Comparison of ENCODE assay signal across 9 mouse cellular contexts in the genomic region with DNA sequence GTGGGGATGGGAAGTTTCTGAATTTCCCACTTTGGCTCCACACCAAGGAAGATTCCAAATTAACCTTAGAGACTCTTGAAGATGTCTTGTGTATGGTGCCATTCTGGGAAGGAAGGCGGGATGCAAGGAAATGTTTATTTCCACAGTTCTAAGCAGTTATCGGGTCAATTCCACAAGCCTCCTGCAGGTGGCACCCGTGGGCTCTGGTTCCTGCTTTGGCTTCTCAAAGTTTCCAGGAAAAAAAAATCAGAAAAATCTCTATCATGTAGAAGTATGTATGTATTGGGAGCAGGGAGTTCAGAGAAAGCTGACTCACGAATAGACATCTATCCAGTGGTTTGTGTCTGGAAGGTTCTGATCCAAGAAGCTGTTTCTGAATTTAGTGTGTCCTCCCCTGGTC. TPM values are rescaled to one million over a fixed set of nuclear protein-coding genes. Genes with fewer than 3 reads are reported as not detected.
DNase-seq lines count a peak whose midpoint lies in the region; ATAC-seq and TF ChIP-seq lines count a peak whose summit lies in the region.
"Had no signal": no experiment of that assay in that cellular context is flagged by ENCODE, and none has a peak within 500 bp of the region (broad histone marks: within the 10 kb centered on the region; RNA-seq: fewer than 3 reads in every experiment).

No protein-coding gene starts in this region.

- H3K36me3 ChIP-seq in E14TG2a.4 (ENCODE audit: insufficient read depth, low read length) = no peaks in the 10 kb centered on the region

- TF ChIP-seq CTCF in E14TG2a.4 (conservative IDR thresholded peaks at IDR 0.05; ENCODE audit: low read length) = peak; percentile 92

- peak; percentile 29 for DNase-seq in cerebellum, adult 8-10 months
- DNase-seq in layer of hippocampus, postnatal 10 days (ENCODE audit: low spot score in 2 of 2) = peak; percentile 57 to 66
- no peak for DNase-seq in layer of hippocampus, postnatal 36 days
- DNase-seq in embryo, embryonic 10 days (ENCODE audit: low spot score) = peak; percentile 73
- peak; percentile 54 for DNase-seq in lung, postnatal 36 days
- DNase-seq in spleen, postnatal 4 days (ENCODE audit: low spot score in 2 of 2) = no peak

- H3K4me3 ChIP-seq in E14TG2a.4 (replicated peaks; ENCODE audit: low read length) = no peak overlapping the region

- peaks cover 18% of the 10 kb centered on the region for H3K4me1 ChIP-seq in E14TG2a.4 (replicated peaks; ENCODE audit: low read depth, low read length)

- H3K27me3 ChIP-seq in E14TG2a.4 (ENCODE audit: insufficient read depth, low read length) = peaks cover 89% of the 10 kb centered on the region

- ATAC-seq in cerebellum, adult (ENCODE audit: insufficient number of reproducible peaks, low FRiP score, low TSS enrichment) = no peak

- no peaks in the 10 kb centered on the region; the same call in 1 of the 2 replicates for H3K9me3 ChIP-seq in E14TG2a.4 (ENCODE audit: low read length)

RNA-seq across cellular contexts. Expression of a gene that starts 9.1 kb away (rescaled TPM):
- total RNA-seq in layer of hippocampus, postnatal 10 days (2021) = not detected
- total RNA-seq in layer of hippocampus, postnatal 36 days (2021) = not detected
- total RNA-seq: hematopoietic stem cell, adult 5-6 weeks had no signal

Comparison
In these comparisons a context has a peak if more than half of its experiments do, and no peak if none do; other contexts are left out.
1. DNase-seq: peak in cerebellum, adult 8-10 months (single experiment), layer of hippocampus, postnatal 10 days (2 of 2), embryo, embryonic 10 days (single experiment) and lung, postnatal 36 days (single experiment); none in layer of hippocampus, postnatal 36 days (0 of 2) and spleen, postnatal 4 days (0 of 2).